Mouse (Mus musculus) layer of hippocampus, postnatal 14 days (tissue): ENCODE measurements at regions not wholly inside any gene's neighbourhood (a gene's known extent, or its start where the extent isn't known, plus 50 kb on each side); places are given as distances from the start of the nearest gene placed in this dataset.
"Not testable (repeated sequence)": the region's sequence is repeated elsewhere in the genome, so short reads cannot be mapped to it uniquely, and the experiment has no call there.

Experiments
- DNase-seq, 2 experiments: peaks; one replicate each; pipeline ENCODE4 v3.0.0; 2021 to 2022; ENCODE audit warnings: low spot score in 2 of 2, mixed read lengths in 1 of 2

GRCm38 (mm10) chr14:101067082-101067481 is 133.0 kb downstream of the Prr30 start:
- DNase-seq, result no peak

GRCm38 (mm10) chr14:101056874-101057273 is 143.3 kb downstream of the Prr30 start:
- no peak for DNase-seq

- DNase-seq, result peak; percentile 13 to 51
These were observed 144.2 kb downstream of the Prr30 start for GRCm38 (mm10) chr14:101055915-101056314.

GRCm38 (mm10) chr14:101054786-101055185 is 145.3 kb downstream of the Prr30 start:
- peak in 1 of 2 experiments; percentile 13 for DNase-seq

GRCm38 (mm10) chr14:101052760-101053159 is 147.4 kb downstream of the Prr30 start:
- no peak for DNase-seq

GRCm38 (mm10) chr14:101050212-101050611 is 149.9 kb downstream of the Prr30 start:
- DNase-seq, result no peak

- DNase-seq, result no peak
These were observed 150.4 kb downstream of the Prr30 start for GRCm38 (mm10) chr14:101049664-101050203.

- DNase-seq, result no peak
These were observed 156.6 kb downstream of the Prr30 start for GRCm38 (mm10) chr14:101043494-101043893.

GRCm38 (mm10) chr14:101001070-101001469 is 199.1 kb downstream of the Prr30 start:
- no peak for DNase-seq

GRCm38 (mm10) chr14:100980754-100981153 is 219.4 kb downstream of the Prr30 start:
- no peak for DNase-seq

- DNase-seq, result no peak
These were observed 221.6 kb downstream of the Prr30 start for GRCm38 (mm10) chr14:100978515-100978914.

GRCm38 (mm10) chr14:100970970-100971369 is 229.2 kb downstream of the Prr30 start:
- DNase-seq, result no peak

GRCm38 (mm10) chr14:100960198-100960597 is 239.9 kb downstream of the Prr30 start:
- no peak for DNase-seq

- no peak for DNase-seq
These were observed 244.2 kb downstream of the Prr30 start for GRCm38 (mm10) chr14:100955806-100956436.

GRCm38 (mm10) chr14:100950681-100951119 is 249.4 kb downstream of the Prr30 start:
- peak in 1 of 2 experiments; percentile 11 for DNase-seq

GRCm38 (mm10) chr14:100947625-100948024 is 252.5 kb downstream of the Prr30 start:
- not testable (repeated sequence) for DNase-seq

- no peak for DNase-seq
These were observed 262.7 kb downstream of the Prr30 start for GRCm38 (mm10) chr14:100937358-100937887.

GRCm38 (mm10) chr14:100934554-100934953 is 265.6 kb downstream of the Prr30 start:
- DNase-seq, result no peak

GRCm38 (mm10) chr14:100924880-100925279 is 275.2 kb downstream of the Prr30 start:
- DNase-seq, result no peak

GRCm38 (mm10) chr14:100900221-100900620 is 299.9 kb downstream of the Prr30 start:
- DNase-seq, result no peak

- DNase-seq, result no peak
These were observed 301.1 kb downstream of the Prr30 start for GRCm38 (mm10) chr14:100899074-100899473.
